Mouse (Mus musculus) CH12.LX (cell line): ENCODE data around the gene Mkln1. TPM values are rescaled to one million over a fixed set of nuclear protein-coding genes. Genes with fewer than 3 reads are reported as not detected.

Experiments
- DNase-seq: peaks from one replicate; pipeline ENCODE4 v3.0.0-alpha.2; 2013; ENCODE audit errors: extremely low read depth
- H3K27ac ChIP-seq: 2 replicates; pipeline ENCODE4 v1.5.1; 2012; ENCODE audit warnings: low read depth, mild to moderate bottlenecking, control low read depth, moderate library complexity; ENCODE audit not compliant: insufficient read depth
- H3K27me3 ChIP-seq: replicated peaks from 2 replicates; pipeline ENCODE3; 2012; ENCODE audit warnings: inconsistent platforms
- H3K36me3 ChIP-seq, 2 experiments: replicated peaks in 1 of 2; 2 replicates each; pipeline versions ENCODE3 to v1.6.1; 2012; ENCODE audit warnings: inconsistent platforms in 1 of 2, low read length in 1 of 2, mild to moderate bottlenecking in 1 of 2, mixed read lengths in 1 of 2, moderate library complexity in 1 of 2; ENCODE audit not compliant: control insufficient read depth in 1 of 2, insufficient read depth in 1 of 2
- H3K4me1 ChIP-seq, 2 experiments: 2 replicates each; pipeline ENCODE4 v1.6.1; 2012; ENCODE audit warnings: inconsistent platforms in 1 of 2, moderate library complexity in 1 of 2; ENCODE audit not compliant: insufficient read depth in 2 of 2, control insufficient read depth in 1 of 2
- H3K4me2 ChIP-seq: 2 replicates; pipeline ENCODE4 v1.6.1; 2012; ENCODE audit warnings: low read depth, mild to moderate bottlenecking, control low read depth; ENCODE audit not compliant: poor library complexity, insufficient read depth, severe bottlenecking
- H3K4me3 ChIP-seq, 3 experiments: fragments of 150-350 bp in 1 of 3; sonication (generic) in 1 of 3; replicated peaks in 1 of 3; 2 replicates each; pipeline versions ENCODE3 to v1.5.1; 2011 to 2012; ENCODE audit warnings: low read depth in 2 of 3, low read length in 2 of 3, mild to moderate bottlenecking in 2 of 3, moderate library complexity in 2 of 3, control low read depth in 1 of 3, improper control_type of control experiment in 1 of 3, inconsistent platforms in 1 of 3, mixed read lengths in 1 of 3; ENCODE audit not compliant: poor library complexity in 1 of 3
- H3K79me2 ChIP-seq: replicated peaks from 2 replicates; pipeline ENCODE4 v1.6.1; 2012; ENCODE audit warnings: mild to moderate bottlenecking, moderate library complexity; ENCODE audit not compliant: control insufficient read depth, poor library complexity, insufficient read depth, severe bottlenecking; ENCODE audit errors: extremely low read depth
- H3K9ac ChIP-seq: 2 replicates; pipeline ENCODE4 v1.6.1; 2012; ENCODE audit warnings: low read depth, mild to moderate bottlenecking, control low read depth, moderate library complexity; ENCODE audit not compliant: insufficient read depth
- H3K9me3 ChIP-seq: replicated peaks from 2 replicates; pipeline ENCODE3; 2012; ENCODE audit warnings: low read length, inconsistent platforms, mixed read lengths
- CTCF ChIP-seq, 2 experiments: IDR thresholded peaks in 1 of 2; conservative IDR thresholded peaks in 1 of 2; 2 replicates each; pipeline ENCODE4 v1.5.1; 2011 to 2012; ENCODE audit warnings: low read depth in 2 of 2, low read length in 2 of 2, improper control_type of control experiment in 1 of 2, inconsistent platforms in 1 of 2, mild to moderate bottlenecking in 1 of 2, moderate library complexity in 1 of 2
- IRF4 ChIP-seq: IDR thresholded peaks from 2 replicates; pipeline ENCODE4 v1.6.1; 2014; ENCODE audit warnings: low read depth, mild to moderate bottlenecking, inconsistent platforms, low read length, improper control_type of control experiment
- MAFK ChIP-seq: IDR thresholded peaks from 2 replicates; pipeline ENCODE4 v1.6.1; 2011; ENCODE audit warnings: low read length, improper control_type of control experiment; ENCODE audit not compliant: insufficient replicate concordance
- MAX ChIP-seq: IDR thresholded peaks from 2 replicates; pipeline ENCODE4 v1.6.1; 2011; ENCODE audit warnings: low read length, improper control_type of control experiment
- MXI1 ChIP-seq: IDR thresholded peaks from 2 replicates; pipeline ENCODE4 v1.6.1; 2011; ENCODE audit warnings: mild to moderate bottlenecking, low read depth, low read length, improper control_type of control experiment
- MYC ChIP-seq: IDR thresholded peaks from 2 replicates; pipeline ENCODE4 v1.6.1; 2011; ENCODE audit warnings: low read depth, mild to moderate bottlenecking, improper control_type of control experiment, low read length
- RAD21 ChIP-seq: IDR thresholded peaks from 2 replicates; pipeline ENCODE4 v1.6.1; 2011; ENCODE audit warnings: low read depth, mild to moderate bottlenecking, low read length, improper control_type of control experiment, moderate library complexity
- SMC3 ChIP-seq: IDR thresholded peaks from 2 replicates; pipeline ENCODE4 v1.6.1; 2011; ENCODE audit warnings: low read depth, low read length, improper control_type of control experiment
- TBP ChIP-seq: conservative IDR thresholded peaks from 2 replicates; pipeline ENCODE4 v1.6.1; 2011; ENCODE audit warnings: low read depth, low read length, improper control_type of control experiment
- TCF12 ChIP-seq: IDR thresholded peaks from 2 replicates; pipeline ENCODE4 v1.6.1; 2014; ENCODE audit warnings: low read depth, mild to moderate bottlenecking, inconsistent platforms, low read length, improper control_type of control experiment
- UBTF ChIP-seq: IDR thresholded peaks from 2 replicates; pipeline ENCODE4 v1.6.1; 2012; ENCODE audit warnings: low read depth, mild to moderate bottlenecking, inconsistent platforms, low read length, improper control_type of control experiment, moderate library complexity
- USF2 ChIP-seq: conservative IDR thresholded peaks from 2 replicates; pipeline ENCODE4 v1.6.1; 2011; ENCODE audit warnings: low read depth, low read length, improper control_type of control experiment
- ZC3H11A ChIP-seq: IDR thresholded peaks from 2 replicates; pipeline ENCODE4 v1.6.1; 2012; ENCODE audit warnings: low read depth, mild to moderate bottlenecking, inconsistent platforms, low read length, improper control_type of control experiment
- ZNF384 ChIP-seq: IDR thresholded peaks from 2 replicates; pipeline ENCODE4 v1.6.1; 2012; ENCODE audit warnings: low read depth, low read length, improper control_type of control experiment, inconsistent platforms
- dilution Hi-C: fragments of 300-500 bp; cut with MboI; formaldehyde crosslinking; loops from 2 replicates; pipeline ENCODE4 v1.14.3; 2020; ENCODE audit warnings: low sequenced_read_pairs; ENCODE audit not compliant: extremely low pct_unique_long_range_greater_than_20kb, extremely low pct_ligation_motif_present
- in situ Hi-C: fragments of 300-500 bp; cut with MboI; formaldehyde crosslinking; loops from 3 replicates; pipeline ENCODE4 v1.14.3; 2019; ENCODE audit warnings: low sequenced_read_pairs, low pct_ligation_motif_present, low pct_unique_long_range_greater_than_20kb, mixed read lengths
- polyA plus RNA-seq: library from polyadenylated mRNA; unstranded; fragments of >175 nt; gene quantifications from 2 replicates; pipeline ENCODE4 v1.2.1, GENCODE M21; 2012; ENCODE audit warnings: low read depth; ENCODE audit not compliant: insufficient read length
- total RNA-seq, 2 experiments: library from RNA; depleted of rRNA; stranded (reverse); fragments of 300-350 nt in 1 of 2; fragments of >200 nt in 1 of 2; gene quantifications; 2 replicates each; pipeline ENCODE4 v1.2.3; 2012 to 2014

Mkln1 gene
- total and polyA plus RNA-seq, 3 experiments, result 79.6 to 127 (median 115) TPM

DNA sequence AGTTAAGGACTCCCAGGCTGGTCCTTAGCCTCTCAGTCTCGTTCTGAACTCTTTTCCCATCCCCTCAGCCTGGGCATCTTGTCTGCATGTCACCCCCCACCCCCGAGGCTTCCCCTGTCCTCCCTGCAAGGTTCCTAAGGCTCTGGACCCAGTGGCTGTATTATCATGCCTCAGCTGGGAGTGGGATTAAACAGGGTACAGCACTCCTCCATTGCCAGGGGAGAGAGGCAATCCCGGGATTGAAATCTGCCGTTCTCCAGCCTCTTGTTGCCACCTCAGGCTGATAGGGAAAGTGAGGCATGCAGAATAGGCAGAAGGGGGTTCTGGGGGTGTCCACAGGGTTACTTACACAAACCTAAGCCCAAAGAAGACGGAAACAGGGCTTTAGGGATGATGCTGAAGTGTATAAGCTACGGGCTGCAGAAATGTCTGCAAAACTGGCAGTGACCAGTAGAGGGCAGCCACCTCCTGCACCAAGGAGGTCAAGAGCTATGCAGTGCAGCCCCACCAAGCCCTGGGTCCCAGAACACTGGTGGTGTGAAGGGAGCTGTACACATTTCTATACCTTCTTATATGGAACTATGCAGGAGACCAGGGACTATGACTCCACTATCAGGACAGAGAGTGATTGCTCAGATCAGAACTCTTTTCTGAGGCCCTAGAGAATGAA is 126.8 kb downstream of the Mkln1 start:
- dilution Hi-C loops, result no loop called here

GRCm38 (mm10) chr6:31526929-31527328 is 128.4 kb downstream of the Mkln1 start:
- H3K4me1 ChIP-seq, result peaks cover 2 to 8% of the 10 kb centered on the region in 2 experiments; a peak in 1 of 4 replicates

More for the DNA sequence above, 126.8 kb downstream of the Mkln1 start:
- no peaks in the 10 kb centered on the region for H3K36me3 ChIP-seq
- no peaks in the 10 kb centered on the region for H3K27me3 ChIP-seq
- H3K4me3 ChIP-seq, result no peak overlapping the region
- in situ Hi-C loops, result no loop called here
- no peaks in the 10 kb centered on the region for H3K79me2 ChIP-seq
- H3K9me3 ChIP-seq, result no peaks in the 10 kb centered on the region
- TF ChIP-seq CTCF (conservative IDR thresholded peaks at IDR 0.05 in 1 of 2, IDR thresholded peaks at IDR 0.05 in 1 of 2; ENCODE audit: low read depth in 2 of 2, low read length in 2 of 2), result peak; percentile 82 to 84
- peak; percentile 62 for TF ChIP-seq SMC3
- TF ChIP-seq RAD21, result peak; percentile 77
- TF ChIP-seq TBP, result no peak
- TF ChIP-seq MAFK, result no peak
- peaks cover 0 to 23% of the 10 kb centered on the region in 2 experiments; a peak in 2 of 4 replicates for H3K4me1 ChIP-seq
- H3K4me2 ChIP-seq, result no peak overlapping the region
- peak; percentile 60 for DNase-seq
- H3K27ac ChIP-seq, result no peak overlapping the region
- H3K9ac ChIP-seq, result no peak overlapping the region

GRCm38 (mm10) chr6:31527897-31528296 is 129.4 kb downstream of the Mkln1 start:
- in situ Hi-C loops (no loop called here), dilution Hi-C loops (no loop called here)
- peak; percentile 55 for DNase-seq
- H3K4me1 ChIP-seq, result peaks cover 2 to 6% of the 10 kb centered on the region in 2 experiments; a peak in 1 of 4 replicates
- no peaks in the 10 kb centered on the region for H3K27me3 ChIP-seq
- no peak overlapping the region for H3K4me3 ChIP-seq
- no peaks in the 10 kb centered on the region for H3K79me2 ChIP-seq
- no peaks in the 10 kb centered on the region for H3K9me3 ChIP-seq
- H3K9ac ChIP-seq, result no peak overlapping the region
- no peak overlapping the region for H3K27ac ChIP-seq
- H3K4me2 ChIP-seq, result no peak overlapping the region
- peak; percentile 88 for TF ChIP-seq MYC
- no peak for TF ChIP-seq MXI1
- peak; percentile 65 for TF ChIP-seq SMC3
- peak; percentile 79 for TF ChIP-seq RAD21
- peak; percentile 58; the same call in 1 of the 2 replicates for TF ChIP-seq MAX
- peak in 1 of 2 experiments; percentile 80; a peak in 3 of 4 replicates for TF ChIP-seq CTCF (conservative IDR thresholded peaks at IDR 0.05 in 1 of 2, IDR thresholded peaks at IDR 0.05 in 1 of 2; ENCODE audit: low read depth in 2 of 2, low read length in 2 of 2)
- H3K36me3 ChIP-seq, result no peaks in the 10 kb centered on the region

More at GRCm38 (mm10) chr6:31526929-31527328, 128.4 kb downstream of the Mkln1 start:
- TF ChIP-seq ZNF384 (no peak), TCF12 (no peak), USF2 (no peak), CTCF (conservative IDR thresholded peaks at IDR 0.05 in 1 of 2, IDR thresholded peaks at IDR 0.05 in 1 of 2; ENCODE audit: low read depth in 2 of 2, low read length in 2 of 2) (no peak), IRF4 (no peak), UBTF (no peak), ZC3H11A (no peak)
- H3K9me3 ChIP-seq, result no peaks in the 10 kb centered on the region
- DNase-seq, result no peak
- no peaks in the 10 kb centered on the region for H3K36me3 ChIP-seq
- H3K9ac ChIP-seq, result no peak overlapping the region
- no peak overlapping the region for H3K27ac ChIP-seq
- H3K4me2 ChIP-seq, result no peak overlapping the region
- in situ Hi-C loops (no loop called here), dilution Hi-C loops (no loop called here)
- H3K4me3 ChIP-seq, result no peak overlapping the region
- H3K79me2 ChIP-seq, result no peaks in the 10 kb centered on the region
- no peaks in the 10 kb centered on the region for H3K27me3 ChIP-seq
